Mouse (Mus musculus) liver, embryonic 14.5 days (tissue): ENCODE data around the gene Aadat. TPM values are rescaled to one million over a fixed set of nuclear protein-coding genes. Genes with fewer than 3 reads are reported as not detected.
"Not testable (repeated sequence)": the region's sequence is repeated elsewhere in the genome, so short reads cannot be mapped to it uniquely, and the experiment has no call there.

ENCODE experiments used
- ATAC-seq: fragments of 200-750 bp; cut with Nextera tagmentation; 2 replicates; pipeline ENCODE4 v1.8.0; 2017; ENCODE audit warnings: moderate number of reproducible peaks, mild to moderate bottlenecking, moderate library complexity; ENCODE audit not compliant: insufficient read depth
- DNase-seq, 3 experiments: peaks; one replicate each; pipeline ENCODE4 v3.0.0-alpha.2; 2012 to 2013; ENCODE audit warnings: low read depth in 3 of 3, low spot score in 3 of 3
- H3K27ac ChIP-seq: fragments of 300-500 bp; sonication (generic); 2 replicates; pipeline ENCODE4 v1.5.1; 2014; ENCODE audit warnings: moderate library complexity, mild to moderate bottlenecking, control low read depth, inconsistent platforms
- H3K27me3 ChIP-seq: fragments of 300-500 bp; sonication (generic); 2 replicates; pipeline ENCODE4 v1.6.1; 2014; ENCODE audit warnings: mild to moderate bottlenecking, low read length, moderate library complexity; ENCODE audit not compliant: control insufficient read depth, insufficient read depth
- H3K36me3 ChIP-seq: fragments of 300-500 bp; sonication (generic); replicated peaks from 2 replicates; pipeline ENCODE4 v1.6.1; 2014; ENCODE audit warnings: low read depth; ENCODE audit not compliant: control insufficient read depth, insufficient read depth
- H3K4me1 ChIP-seq, 2 experiments: fragments of 200-500 bp in 1 of 2; fragments of 300-500 bp in 1 of 2; sonication (generic) in 1 of 2; replicated peaks; 2 replicates each; pipeline ENCODE4 v1.6.1; 2012 to 2014; ENCODE audit warnings: antibody characterized with exemption in 1 of 2, inconsistent platforms in 1 of 2, low read length in 1 of 2; ENCODE audit not compliant: control insufficient read depth in 2 of 2, insufficient read depth in 2 of 2
- H3K4me2 ChIP-seq: fragments of 300-500 bp; sonication (generic); 2 replicates; pipeline ENCODE4 v1.6.1; 2014; ENCODE audit warnings: low read depth, mild to moderate bottlenecking, control low read depth, moderate library complexity
- H3K4me3 ChIP-seq, 2 experiments: fragments of 200-500 bp in 1 of 2; fragments of 300-500 bp in 1 of 2; sonication (generic) in 1 of 2; 2 replicates each; pipeline ENCODE4 v1.5.1; 2012 to 2014; ENCODE audit warnings: low read depth in 2 of 2, low read length in 2 of 2, mild to moderate bottlenecking in 2 of 2, control low read depth in 1 of 2, inconsistent platforms in 1 of 2, moderate library complexity in 1 of 2; ENCODE audit not compliant: insufficient read depth in 1 of 2
- H3K9ac ChIP-seq: fragments of 300-500 bp; sonication (generic); replicated peaks from 2 replicates; pipeline ENCODE4 v1.6.1; 2014; ENCODE audit warnings: mild to moderate bottlenecking, control low read depth, moderate library complexity
- H3K9me3 ChIP-seq: fragments of 300-500 bp; sonication (generic); 2 replicates; pipeline ENCODE4 v1.6.1; 2016; ENCODE audit warnings: low read length, mixed read lengths; ENCODE audit not compliant: control insufficient read depth
- CTCF ChIP-seq: IDR thresholded peaks from 2 replicates; pipeline ENCODE4 v1.5.1; 2016; ENCODE audit warnings: antibody characterized with exemption, low read depth, control low read depth
- EP300 ChIP-seq: IDR thresholded peaks from 2 replicates; pipeline ENCODE4 v1.6.1; 2016; ENCODE audit warnings: antibody characterized with exemption, low read depth
- WGBS: fragments of 180-500 bp; shearing (Covaris S2); extraction: QIAGEN DNeasy Blood & Tissue Kit; methylation state at CpG from one replicate; pipeline ENCODE4 v1.1.7; 2014; ENCODE audit not compliant: insufficient replicate concordance; 5-methylcytosine and 5-hydroxymethylcytosine counted together
- polyA plus RNA-seq, 2 experiments: library from polyadenylated mRNA; depleted of rRNA in 1 of 2; stranded (reverse) in 1 of 2; unstranded in 1 of 2; fragments of >200 nt; fragmentation: Nextera tagmentation in 1 of 2; extraction: Ambion mirVana in 1 of 2; gene quantifications; 2 replicates each; pipeline versions ENCODE4 v1.2.1 to v1.2.3; 2012 to 2014

The Aadat gene
- polyA plus RNA-seq, 2 experiments: 7.6 to 8.7 TPM

- 73% methylated on average over 11 of the region's 11 CpGs for WGBS
- no peak overlapping the region for H3K27ac ChIP-seq
- H3K4me2 ChIP-seq: no peak overlapping the region
- TF ChIP-seq EP300 (no peak), CTCF (no peak)
- H3K27me3 ChIP-seq: no peaks in the 10 kb centered on the region
- H3K9me3 ChIP-seq: no peaks in the 10 kb centered on the region
- no peaks in the 10 kb centered on the region for H3K4me1 ChIP-seq
- DNase-seq (no peak), ATAC-seq (no peak)
- H3K4me3 ChIP-seq: no peak overlapping the region
- no peaks in the 10 kb centered on the region for H3K36me3 ChIP-seq
- H3K9ac ChIP-seq: no peak overlapping the region
Observed at GRCm38 (mm10) chr8:60494606-60495005, 11.1 kb upstream of the Aadat start.

- not testable (repeated sequence) for H3K4me3 ChIP-seq, H3K4me1 ChIP-seq, ATAC-seq, H3K36me3 ChIP-seq, H3K27ac ChIP-seq, H3K9ac ChIP-seq, H3K9me3 ChIP-seq, H3K27me3 ChIP-seq, H3K4me2 ChIP-seq, DNase-seq
- WGBS: 48% methylated on average over 2 of the region's 2 CpGs
Observed at GRCm38 (mm10) chr8:60495046-60495445, 10.7 kb upstream of the Aadat start.

GRCm38 (mm10) chr8:60503098-60503497 is 2.6 kb upstream of the Aadat start, which contains the start of gene Gm10283:
Gene Gm10283, minus strand, starts transcription at chr8:60503198.
- DNase-seq (no peak), ATAC-seq (no peak)
- Histone ChIP-seq H3K36me3 (no peaks in the 10 kb centered on the region), H3K9ac (no peak within 1 kb of the TSS), H3K27me3 (no peaks in the 10 kb centered on the region), H3K27ac (no peak within 1 kb of the TSS), H3K4me3 (no peak within 1 kb of the TSS), H3K4me1 (no peaks in the 10 kb centered on the region), H3K9me3 (no peaks in the 10 kb centered on the region), H3K4me2 (no peak within 1 kb of the TSS)
- TF ChIP-seq CTCF: no peak
- TF ChIP-seq EP300: no peak
- WGBS: 30% methylated on average over 2 of the region's 2 CpGs

GRCm38 (mm10) chr8:60518286-60518685 is 12.6 kb downstream of the Aadat start:
- Histone ChIP-seq H3K4me3 (no peak overlapping the region), H3K27me3 (no peaks in the 10 kb centered on the region), H3K4me1 (no peaks in the 10 kb centered on the region), H3K9me3 (no peaks in the 10 kb centered on the region), H3K9ac (no peak overlapping the region), H3K27ac (no peak overlapping the region), H3K4me2 (no peak overlapping the region), H3K36me3 (no peaks in the 10 kb centered on the region)
- TF ChIP-seq EP300: no peak
- TF ChIP-seq CTCF: no peak
- DNase-seq (no peak), ATAC-seq (no peak)

GRCm38 (mm10) chr8:60534945-60535344 is 29.2 kb downstream of the Aadat start:
- DNase-seq: no peak
- Histone ChIP-seq H3K9ac (no peak overlapping the region), H3K4me1 (no peaks in the 10 kb centered on the region), H3K9me3 (no peaks in the 10 kb centered on the region), H3K36me3 (no peaks in the 10 kb centered on the region), H3K27me3 (no peaks in the 10 kb centered on the region), H3K27ac (no peak overlapping the region), H3K4me2 (no peak overlapping the region), H3K4me3 (no peak overlapping the region)
- ATAC-seq: no peak
- no peak for TF ChIP-seq EP300
- TF ChIP-seq CTCF: no peak
- WGBS: 30% methylated on average over 2 of the region's 2 CpGs

GRCm38 (mm10) chr8:60566783-60567182 is 61.1 kb downstream of the Aadat start:
- H3K36me3 ChIP-seq: no peaks in the 10 kb centered on the region
- no peak overlapping the region for H3K9ac ChIP-seq
- H3K27me3 ChIP-seq: no peaks in the 10 kb centered on the region
- H3K4me3 ChIP-seq: no peak overlapping the region
- no peak overlapping the region for H3K27ac ChIP-seq
- no peak overlapping the region for H3K4me2 ChIP-seq
- H3K9me3 ChIP-seq: no peaks in the 10 kb centered on the region
- H3K4me1 ChIP-seq: no peaks in the 10 kb centered on the region
- DNase-seq (no peak), ATAC-seq (no peak)
- 44% methylated on average over 3 of the region's 3 CpGs for WGBS
- TF ChIP-seq EP300 (no peak), CTCF (no peak)
